Mouse (Mus musculus): ENCODE data around the gene Pusl1. TPM values are rescaled to one million over a fixed set of nuclear protein-coding genes. Genes with fewer than 3 reads are reported as not detected.

Pusl1 gene
- polyA plus RNA-seq, 1 experiment, result 30.8 TPM

DNA sequence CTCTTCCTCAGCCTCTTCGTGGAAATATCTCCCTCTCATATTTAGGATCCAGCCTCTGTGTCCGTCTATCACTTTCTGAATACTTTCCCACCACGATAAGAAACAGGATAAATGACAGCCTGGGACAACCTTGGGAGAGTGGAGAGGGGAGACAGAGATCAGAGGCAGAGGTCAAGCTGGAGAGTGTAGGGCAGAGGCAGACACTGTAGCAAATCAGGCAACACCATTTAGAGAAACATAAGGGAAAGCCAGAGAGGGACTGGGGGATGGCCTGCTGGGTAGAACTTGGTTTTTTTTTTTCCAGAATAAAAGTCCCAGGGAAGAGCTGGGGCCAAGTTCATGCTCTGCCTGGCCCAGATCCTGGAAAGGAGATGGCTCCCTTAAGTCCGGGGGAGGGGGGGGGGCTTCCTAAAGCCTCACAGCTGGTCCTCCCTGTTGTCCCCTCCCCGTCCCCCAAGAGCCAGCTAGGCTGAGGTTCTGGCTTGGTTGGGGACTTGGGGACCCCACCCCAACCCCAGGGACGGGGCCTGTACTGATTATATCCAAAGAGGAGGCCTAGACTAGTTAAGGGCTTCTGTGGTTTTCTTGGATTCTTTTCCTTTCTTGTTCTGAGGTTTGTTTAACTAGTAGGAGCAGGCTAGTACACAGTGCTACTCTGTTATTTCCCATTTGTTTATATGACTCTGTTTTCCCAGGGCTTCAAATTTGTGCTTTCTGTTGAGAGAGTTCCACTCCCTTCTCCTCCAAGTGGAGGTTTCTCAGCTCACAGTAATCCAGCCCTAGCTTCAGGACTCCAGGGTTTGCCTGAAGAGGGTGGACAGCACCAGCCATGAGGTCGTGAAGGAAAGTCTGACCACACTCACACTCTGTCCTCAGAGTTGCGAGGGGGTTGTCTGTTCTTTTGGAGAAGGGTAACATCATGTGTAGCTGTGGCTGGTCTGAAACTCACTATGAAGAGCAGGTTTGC is 53.1 kb downstream of the Pusl1 start:
- H3K4me1 ChIP-seq (ENCODE audit: control insufficient read depth, insufficient read depth, insufficient read length, low read length), result peaks cover 17% of the 10 kb centered on the region
- H3K36me3 ChIP-seq (ENCODE audit: control insufficient read depth, insufficient read depth, low read length), result no peaks in the 10 kb centered on the region
- H3K27ac ChIP-seq (ENCODE audit: insufficient read depth, low read depth, low read length), result peak overlapping the region; percentile 94
- no peaks in the 10 kb centered on the region for H3K27me3 ChIP-seq (ENCODE audit: control insufficient read depth, insufficient read depth, low read length)
- 67% methylated on average over 8 of the region's 8 CpGs for WGBS
- TF ChIP-seq POLR2A (IDR thresholded peaks at IDR 0.05; ENCODE audit: low read depth, low read length), result no peak
- no peak for TF ChIP-seq CTCF (IDR thresholded peaks at IDR 0.05; ENCODE audit: extremely low read depth, insufficient read length, insufficient replicate concordance, low read depth, low read length)
- 0 out of 2 replicates have a peak overlapping the region, but pooled peaks have one; percentile 6 for H3K4me3 ChIP-seq (ENCODE audit: low read depth, low read length)

Other genes with a start within 250 kb of the Pusl1 start
- not detected in 2 replicates for gene Gm10563, start 246.4 kb downstream of the Pusl1 start, polyA plus RNA-seq (2012; rRNA removed)
- 32.6 and 55.1 TPM in 2 replicates for gene Mmp23, start 238.4 kb downstream of the Pusl1 start, polyA plus RNA-seq (2012; rRNA removed)
- gene Mib2, start 222.6 kb downstream of the Pusl1 start, polyA plus RNA-seq (2012; rRNA removed), result 46.3 and 85.4 TPM in 2 replicates
- gene Fndc10, start 197.4 kb downstream of the Pusl1 start, polyA plus RNA-seq (2012; rRNA removed), result 12.5 and 24.0 TPM in 2 replicates
- 87.2 and 140 TPM in 2 replicates for gene Ssu72, start 187.0 kb downstream of the Pusl1 start, polyA plus RNA-seq (2012; rRNA removed)
- 0.53 and 0.80 TPM in 2 replicates for gene Tmem240, start 157.0 kb downstream of the Pusl1 start, polyA plus RNA-seq (2012; rRNA removed)
- gene Atad3a, start 130.7 kb downstream of the Pusl1 start, polyA plus RNA-seq (2012; rRNA removed), result 57.3 and 65.5 TPM in 2 replicates
- gene Vwa1, start 117.1 kb downstream of the Pusl1 start, polyA plus RNA-seq (2012; rRNA removed), result 18.5 and 125 TPM in 2 replicates
- 0.63 and 2.6 TPM in 2 replicates for gene Tmem88b, start 105.9 kb downstream of the Pusl1 start, polyA plus RNA-seq (2012; rRNA removed)
- not detected in 2 replicates for gene Ankrd65, start 101.3 kb downstream of the Pusl1 start, polyA plus RNA-seq (2012; rRNA removed)
- gene Mrpl20, start 88.9 kb downstream of the Pusl1 start, polyA plus RNA-seq (2012; rRNA removed), result 34.5 and 36.4 TPM in 2 replicates
- 20.5 and 31.3 TPM in 2 replicates for gene Ccnl2, start 79.3 kb downstream of the Pusl1 start, polyA plus RNA-seq (2012; rRNA removed)
- gene Aurkaip1, start 60.5 kb downstream of the Pusl1 start, polyA plus RNA-seq (2012; rRNA removed), result 113 and 159 TPM in 2 replicates
- gene Mxra8, start 52.1 kb downstream of the Pusl1 start, polyA plus RNA-seq (2012; rRNA removed), result 67.9 and 98.1 TPM in 2 replicates
- gene Dvl1, start 44.4 kb downstream of the Pusl1 start, polyA plus RNA-seq (2012; rRNA removed), result 111 and 153 TPM in 2 replicates
- 1.0 and 1.8 TPM in 2 replicates for gene Tas1r3, start 28.4 kb downstream of the Pusl1 start, polyA plus RNA-seq (2012; rRNA removed)
- 65.7 and 69.1 TPM in 2 replicates for gene Cptp, start 22.3 kb downstream of the Pusl1 start, polyA plus RNA-seq (2012; rRNA removed)
- 15.0 and 26.0 TPM in 2 replicates for gene Ints11, start 22.2 kb downstream of the Pusl1 start, polyA plus RNA-seq (2012; rRNA removed)
- 11.1 and 15.9 TPM in 2 replicates for gene Acap3, start within 50 bp of the Pusl1 start, polyA plus RNA-seq (2012; rRNA removed)
- gene Ube2j2, start 52.0 kb upstream of the Pusl1 start, polyA plus RNA-seq (2012; rRNA removed), result 73.5 and 206 TPM in 2 replicates
- gene C1qtnf12, start 70.5 kb upstream of the Pusl1 start, polyA plus RNA-seq (2012; rRNA removed), result 47.8 and 186 TPM in 2 replicates
- 5.5 and 7.4 TPM in 2 replicates for gene B3galt6, start 100.9 kb upstream of the Pusl1 start, polyA plus RNA-seq (2012; rRNA removed)
- 44.0 and 80.5 TPM in 2 replicates for gene Sdf4, start 101.1 kb upstream of the Pusl1 start, polyA plus RNA-seq (2012; rRNA removed)
- gene Tnfrsf4, start 122.1 kb upstream of the Pusl1 start, polyA plus RNA-seq (2012; rRNA removed), result 2.1 and 6.3 TPM in 2 replicates
- 3.9 and 6.1 TPM in 2 replicates for gene Tnfrsf18, start 134.4 kb upstream of the Pusl1 start, polyA plus RNA-seq (2012; rRNA removed)
- gene Ttll10, start 167.6 kb upstream of the Pusl1 start, polyA plus RNA-seq (2012; rRNA removed), result 5.2 and 9.1 TPM in 2 replicates
- 7.4 and 8.3 TPM in 2 replicates for gene 9430015G10Rik, start 218.2 kb upstream of the Pusl1 start, polyA plus RNA-seq (2012; rRNA removed)
- 0.10 and 0.33 TPM in 2 replicates for gene Rnf223, start 238.7 kb upstream of the Pusl1 start, polyA plus RNA-seq (2012; rRNA removed)

Measured in small intestine, adult 2 months (tissue).